Mouse (Mus musculus) spleen, postnatal 36 days (tissue): ENCODE measurements around the gene Gm21761.
A peak's percentile ranks its signal among the peaks of the same experiment; 100 is the strongest.
"Not testable (repeated sequence)": the region's sequence is repeated elsewhere in the genome, so short reads cannot be mapped to it uniquely, and the experiment has no call there.

ENCODE experiments used
- DNase-seq, 2 experiments: peaks; one replicate each; pipeline ENCODE4 v3.0.0; 2022; ENCODE audit warnings: low spot score in 2 of 2, mixed read lengths in 1 of 2

The Gm21761 gene

GRCm38 (mm10) chr13:119929172-119929571 is at the start of gene Gm21761:
Gm21761 (minus strand) TSS chr13:119929272.
- DNase-seq = not testable (repeated sequence)

- not testable (repeated sequence) for DNase-seq
These were observed 40.1 kb upstream of the Gm21761 start for GRCm38 (mm10) chr13:119969163-119969562.

- DNase-seq = not testable (repeated sequence)
These were observed 39.1 kb upstream of the Gm21761 start for GRCm38 (mm10) chr13:119968193-119968592.

GRCm38 (mm10) chr13:119965968-119966367 is 36.9 kb upstream of the Gm21761 start:
- peak in 1 of 2 experiments; percentile 0 for DNase-seq

- not testable (repeated sequence) for DNase-seq
These were observed 36.4 kb upstream of the Gm21761 start for GRCm38 (mm10) chr13:119965302-119965952.

GRCm38 (mm10) chr13:119962856-119963255 is 33.8 kb upstream of the Gm21761 start:
- DNase-seq = not testable (repeated sequence)

- DNase-seq = not testable (repeated sequence)
These were observed 26.5 kb upstream of the Gm21761 start for GRCm38 (mm10) chr13:119955567-119955966.

- DNase-seq = not testable (repeated sequence)
These were observed 26.0 kb upstream of the Gm21761 start for GRCm38 (mm10) chr13:119955089-119955488.

GRCm38 (mm10) chr13:119950706-119951105 is 21.6 kb upstream of the Gm21761 start, which contains the start of gene B020031M17Rik:
B020031M17Rik (minus strand) TSS chr13:119950806.
- not testable (repeated sequence) for DNase-seq

GRCm38 (mm10) chr13:119924597-119925340 is 4.3 kb downstream of the Gm21761 start:
- DNase-seq = not testable (repeated sequence)

GRCm38 (mm10) chr13:119916966-119917722 is 11.9 kb downstream of the Gm21761 start:
- DNase-seq = peak; percentile 23 to 36

GRCm38 (mm10) chr13:119916449-119916848 is 12.6 kb downstream of the Gm21761 start:
- peak; percentile 26 to 42 for DNase-seq

GRCm38 (mm10) chr13:119898549-119898948 is 30.5 kb downstream of the Gm21761 start:
- DNase-seq = not testable (repeated sequence)

GRCm38 (mm10) chr13:119894685-119895084 is 34.4 kb downstream of the Gm21761 start, which contains the start of gene Tcstv1:
Tcstv1 (minus strand) TSS chr13:119894785.
- not testable (repeated sequence) for DNase-seq

GRCm38 (mm10) chr13:119886896-119887295 is 42.2 kb downstream of the Gm21761 start:
- not testable (repeated sequence) for DNase-seq

GRCm38 (mm10) chr13:119864395-119864999 is 64.6 kb downstream of the Gm21761 start:
- DNase-seq = not testable (repeated sequence)

GRCm38 (mm10) chr13:119862399-119862798 is 66.7 kb downstream of the Gm21761 start:
- not testable (repeated sequence) for DNase-seq
